Mouse (Mus musculus): Measurements from ENCODE around the gene Htr5b.

GRCm38 (mm10) chr1:121577491-121577890 lies 49.2 kb upstream of the Htr5b start:
- TF ChIP-seq CTCF (IDR thresholded peaks at IDR 0.05; ENCODE audit: low read depth, low read length), result no peak
- TF ChIP-seq GATA1 (IDR thresholded peaks at IDR 0.05; ENCODE audit: borderline replicate concordance, low read length), result no peak
- no peak for TF ChIP-seq POLR2AphosphoS5 (IDR thresholded peaks at IDR 0.05; ENCODE audit: insufficient replicate concordance, low read depth, low read length)
